31 mouse cellular contexts compared by ENCODE assay signal in the genomic region with DNA sequence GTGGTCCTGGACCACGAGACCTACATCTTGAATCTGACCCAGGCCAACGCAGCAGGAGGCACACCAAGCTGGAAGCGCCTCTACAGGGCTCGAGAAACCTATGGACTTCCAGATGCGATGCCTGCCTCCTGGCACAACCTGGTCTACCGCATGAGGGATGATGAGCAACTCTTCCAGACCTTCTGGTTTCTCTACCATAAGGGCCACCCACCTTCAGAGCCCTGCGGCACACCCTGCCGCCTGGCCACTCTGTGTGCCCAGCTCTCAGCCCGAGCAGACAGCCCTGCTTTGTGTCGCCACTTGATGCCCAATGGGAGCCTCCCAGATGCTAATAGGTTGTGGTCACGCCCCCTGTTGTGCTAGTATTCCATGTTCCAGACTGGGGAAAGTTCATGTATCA. TPM values are rescaled to one million over a fixed set of nuclear protein-coding genes. Genes with fewer than 3 reads are reported as not detected.
DNase-seq lines count a peak whose midpoint lies in the region; ATAC-seq and TF ChIP-seq lines count a peak whose summit lies in the region.
"Had no signal": no experiment of that assay in that cellular context is flagged by ENCODE, and none has a peak within 500 bp of the region (broad histone marks: within the 10 kb centered on the region; RNA-seq: fewer than 3 reads in every experiment).

No protein-coding gene starts in this region.

- 16% methylated on average over 11 of the region's 11 CpGs for WGBS in cerebellum, adult 2 months
- WGBS in liver, embryonic 12.5 days (ENCODE audit: insufficient replicate concordance): 81% methylated on average over 11 of the region's 11 CpGs

- H3K27me3 ChIP-seq in cerebellum, adult 2 months (ENCODE audit: control insufficient read depth, insufficient read depth, low read length): no peaks in the 10 kb centered on the region
- H3K27me3 ChIP-seq in liver, embryonic 12.5 days (replicated peaks): no peaks in the 10 kb centered on the region
- H3K27me3 ChIP-seq: embryonic facial prominence, embryonic 13.5 days; forebrain, embryonic 15.5 days; heart, embryonic 13.5 days; kidney, embryonic 15.5 days; liver, embryonic 13.5 days; midbrain, embryonic 13.5 days; neural tube, embryonic 13.5 days had no signal

- peaks cover 36% of the 10 kb centered on the region for H3K36me3 ChIP-seq in liver, embryonic 12.5 days

- no peak for ATAC-seq in liver, embryonic 12.5 days
- ATAC-seq: CD4-positive, CD25-positive, alpha-beta regulatory T cell, adult 4 months; forebrain, embryonic 15.5 days; hindbrain, embryonic 16.5 days; lung, postnatal 0 days; midbrain, embryonic 13.5 days had no signal

- TF ChIP-seq CTCF in cerebellum, adult 2 months (IDR thresholded peaks at IDR 0.05; ENCODE audit: borderline replicate concordance, insufficient read depth, low read depth, low read length): no peak
- no peak for TF ChIP-seq CTCF in cortical plate, adult 2 months (IDR thresholded peaks at IDR 0.05; ENCODE audit: extremely low read depth, insufficient read depth, low read length)

- peaks cover 33% of the 10 kb centered on the region for H3K4me1 ChIP-seq in cerebellum, adult 2 months (ENCODE audit: control insufficient read depth, insufficient read depth, low read length)
- H3K4me1 ChIP-seq in cortical plate, adult 2 months (ENCODE audit: control insufficient read depth, insufficient read depth, low read length): peaks cover 18% of the 10 kb centered on the region
- H3K4me1 ChIP-seq in liver, embryonic 12.5 days: peaks cover 27% of the 10 kb centered on the region

- H3K9me3 ChIP-seq in liver, embryonic 12.5 days (replicated peaks): no peaks in the 10 kb centered on the region
- H3K9me3 ChIP-seq: embryonic facial prominence, embryonic 13.5 days; forebrain, embryonic 10.5 days; forebrain, embryonic 15.5 days; heart, embryonic 13.5 days; kidney, embryonic 15.5 days; liver, embryonic 13.5 days; midbrain, embryonic 13.5 days; neural tube, embryonic 13.5 days had no signal

- TF ChIP-seq POLR2A in cerebellum, adult 2 months (IDR thresholded peaks at IDR 0.05; ENCODE audit: borderline replicate concordance, insufficient read depth, low read length): no peak
- 0 out of 2 replicates have a peak, but pooled peaks have one; percentile 21 for TF ChIP-seq POLR2A in cortical plate, adult 2 months (IDR thresholded peaks at IDR 0.05; ENCODE audit: extremely low read depth, insufficient read depth, low read length)

- H3K4me3 ChIP-seq in cerebellum, adult 2 months (replicated peaks; ENCODE audit: insufficient read depth, low read depth, low read length): no peak overlapping the region
- H3K4me3 ChIP-seq in cortical plate, adult 2 months (ENCODE audit: insufficient read depth, low read length): no peak overlapping the region
- no peak overlapping the region for H3K4me3 ChIP-seq in liver, embryonic 12.5 days
- H3K4me3 ChIP-seq: embryonic facial prominence, embryonic 13.5 days; forebrain, embryonic 10.5 days; forebrain, embryonic 15.5 days; heart, adult 2 months; heart, embryonic 13.5 days; kidney, embryonic 15.5 days; liver, embryonic 13.5 days; midbrain, embryonic 13.5 days; neural tube, embryonic 13.5 days had no signal

- intact Hi-C loops in left cerebral cortex, postnatal 10 days (cut with DNase I): loop anchor here (5.0 to 10.0 kb wide), 2 partner anchors 187 to 250 kb away; partner anchors contain the start of gene Taf10

- no peak overlapping the region for H3K4me2 ChIP-seq in liver, embryonic 12.5 days
- H3K4me2 ChIP-seq: embryonic facial prominence, embryonic 13.5 days; forebrain, embryonic 15.5 days; heart, embryonic 13.5 days; kidney, embryonic 15.5 days; liver, embryonic 13.5 days; midbrain, embryonic 13.5 days; neural tube, embryonic 13.5 days had no signal

- DNase-seq in cerebellum, adult 2 months: no peak
- DNase-seq in cerebellum, adult 11 months: no peak
- peak; percentile 17 to 18 for DNase-seq in left cerebral cortex, adult 18-20 months (ENCODE audit: low spot score in 2 of 2)
- no peak for DNase-seq in left cerebral cortex, postnatal 10 days (ENCODE audit: extremely low spot score in 1 of 2, low spot score in 2 of 2)
- DNase-seq in cerebellum, adult 9-10 months: peak; percentile 61
- DNase-seq: adrenal gland, postnatal 36 days; embryo, embryonic 11 days; gastrocnemius, postnatal 25 days; heart, adult 2 months; heart, postnatal 10 days; kidney, adult 18-20 months; kidney, postnatal 25 days; liver, embryonic 13.5 days; lung, adult 18-20 months; thymus, postnatal 4 days had no signal

- H3K27ac ChIP-seq in cerebellum, adult 2 months (ENCODE audit: insufficient read depth, low read length): peak overlapping the region; percentile 25; the same call in 1 of the 2 replicates
- H3K27ac ChIP-seq in cortical plate, adult 2 months (ENCODE audit: insufficient read depth, low read length): no peak overlapping the region
- H3K27ac ChIP-seq in liver, embryonic 12.5 days: no peak overlapping the region
- H3K27ac ChIP-seq: embryonic facial prominence, embryonic 13.5 days; forebrain, embryonic 10.5 days; forebrain, embryonic 15.5 days; heart, adult 2 months; heart, embryonic 13.5 days; kidney, embryonic 15.5 days; liver, embryonic 13.5 days; macrophage; midbrain, embryonic 13.5 days; neural tube, embryonic 13.5 days had no signal

- H3K9ac ChIP-seq in liver, embryonic 12.5 days: no peak overlapping the region
- H3K9ac ChIP-seq: embryonic facial prominence, embryonic 13.5 days; forebrain, embryonic 15.5 days; heart, embryonic 13.5 days; kidney, embryonic 15.5 days; liver, embryonic 13.5 days; midbrain, embryonic 13.5 days; neural tube, embryonic 13.5 days had no signal

RNA-seq across cellular contexts. Expression of gene Smpd1, which starts 3.5 kb away (rescaled TPM):
- polyA plus RNA-seq in cerebellum, adult 2 months (2012; rRNA removed): 102 and 108 TPM in 2 replicates
- total RNA-seq in left cerebral cortex, adult 18-20 months (2021): 100 to 1,000 TPM in 1 of 2 experiments, 10 to 100 TPM in 1; 99.9 to 111 TPM
- 100 to 1,000 TPM in 1 of 2 experiments, 10 to 100 TPM in 1; 99.5 to 101 TPM for total RNA-seq in left cerebral cortex, postnatal 10 days (2021)
- 93.2 and 93.3 TPM in 2 replicates for polyA plus RNA-seq in cortical plate, adult 2 months (2012; rRNA removed)
- polyA plus RNA-seq in liver, embryonic 12.5 days (2016; fragmentation: Nextera tagmentation; extraction: Ambion mirVana): 27.6 and 28.7 TPM in 2 replicates

RNA-seq across cellular contexts. Expression of gene Apbb1, which starts 23.8 kb away (rescaled TPM):
- polyA plus RNA-seq in cerebellum, adult 2 months (2012; rRNA removed): 441 and 475 TPM in 2 replicates
- 100 to 1,000 TPM; 469 to 485 TPM for total RNA-seq in left cerebral cortex, adult 18-20 months (2021)
- 100 to 1,000 TPM; 422 to 438 TPM for total RNA-seq in left cerebral cortex, postnatal 10 days (2021)
- polyA plus RNA-seq in cortical plate, adult 2 months (2012; rRNA removed): 564 and 565 TPM in 2 replicates
- polyA plus RNA-seq in liver, embryonic 12.5 days (2016; fragmentation: Nextera tagmentation; extraction: Ambion mirVana): 6.3 and 6.7 TPM in 2 replicates

RNA-seq across cellular contexts. Expression of gene Hpx, which starts 42.3 kb away (rescaled TPM):
- 0.60 and 0.61 TPM in 2 replicates for polyA plus RNA-seq in cerebellum, adult 2 months (2012; rRNA removed)
- under 1 TPM; 0.40 to 0.82 TPM for total RNA-seq in left cerebral cortex, adult 18-20 months (2021)
- total RNA-seq in left cerebral cortex, postnatal 10 days (2021): not detected
- 0.93 and 0.94 TPM in 2 replicates for polyA plus RNA-seq in cortical plate, adult 2 months (2012; rRNA removed)
- polyA plus RNA-seq in liver, embryonic 12.5 days (2016; fragmentation: Nextera tagmentation; extraction: Ambion mirVana): 81.9 and 84.3 TPM in 2 replicates
- total RNA-seq: gastrocnemius, postnatal 25 days; hematopoietic stem cell, adult 5-6 weeks; layer of hippocampus, postnatal 25 days; megakaryocyte-erythroid progenitor cell, adult 5-6 weeks had no signal
- polyA plus RNA-seq: CD4-positive, CD25-positive, alpha-beta regulatory T cell, adult 4 months had no signal

Comparison
In these comparisons a context has a peak if more than half of its experiments do, and no peak if none do; other contexts are left out.
1. DNase-seq: peak in left cerebral cortex, adult 18-20 months (2 of 2) and cerebellum, adult 9-10 months (single experiment); none in cerebellum, adult 2 months (0 of 2), cerebellum, adult 11 months (single experiment) and left cerebral cortex, postnatal 10 days (0 of 2).
2. RNA of gene Apbb1, which starts 23.8 kb away (polyA plus RNA-seq): 564 to 565 TPM in cortical plate, adult 2 months and 441 to 475 TPM in cerebellum, adult 2 months; 6.3 to 6.7 TPM in liver, embryonic 12.5 days; every median in the first group is over 10 times any median in the second.
3. RNA of gene Hpx, which starts 42.3 kb away (polyA plus RNA-seq): 81.9 to 84.3 TPM in liver, embryonic 12.5 days; 0.93 to 0.94 TPM in cortical plate, adult 2 months and 0.60 to 0.61 TPM in cerebellum, adult 2 months; every median in the first group is over 10 times any median in the second.